Mouse (Mus musculus) liver, embryonic 12.5 days (tissue): Measurements from ENCODE around the gene Ppox. TPM values are rescaled to one million over a fixed set of nuclear protein-coding genes. Genes with fewer than 3 reads are reported as not detected.

Source experiments
- ATAC-seq: fragments of 200-750 bp; cut with Nextera tagmentation; 2 replicates; pipeline ENCODE4 v1.8.0; 2017; ENCODE audit warnings: moderate number of reproducible peaks, mild to moderate bottlenecking, moderate library complexity
- H3K27ac ChIP-seq: fragments of 300-500 bp; sonication (generic); 2 replicates; pipeline ENCODE4 v1.5.1; 2016; ENCODE audit warnings: mild to moderate bottlenecking
- H3K27me3 ChIP-seq: fragments of 300-500 bp; sonication (generic); replicated peaks from 2 replicates; pipeline ENCODE4 v1.6.1; 2016; ENCODE audit warnings: mild to moderate bottlenecking, moderate library complexity
- H3K36me3 ChIP-seq: fragments of 300-500 bp; sonication (generic); 2 replicates; pipeline ENCODE4 v1.6.1; 2016; ENCODE audit warnings: mild to moderate bottlenecking, moderate library complexity
- H3K4me1 ChIP-seq: fragments of 300-500 bp; sonication (generic); 2 replicates; pipeline ENCODE4 v1.6.1; 2016
- H3K4me2 ChIP-seq: fragments of 300-500 bp; sonication (generic); 2 replicates; pipeline ENCODE4 v1.6.1; 2016; ENCODE audit warnings: mild to moderate bottlenecking, moderate library complexity
- H3K4me3 ChIP-seq: fragments of 300-500 bp; sonication (generic); 2 replicates; pipeline ENCODE4 v1.5.1; 2016; ENCODE audit warnings: mild to moderate bottlenecking, moderate library complexity
- H3K9ac ChIP-seq: fragments of 300-500 bp; sonication (generic); 2 replicates; pipeline ENCODE4 v1.6.1; 2016; ENCODE audit warnings: mild to moderate bottlenecking, moderate library complexity
- H3K9me3 ChIP-seq: fragments of 300-500 bp; sonication (generic); replicated peaks from 2 replicates; pipeline ENCODE4 v1.6.1; 2016; ENCODE audit warnings: mild to moderate bottlenecking, moderate library complexity
- WGBS: fragments of 180-500 bp; shearing (Covaris S2); methylation state at CpG from one replicate; pipeline ENCODE4 v1.1.7; 2016; ENCODE audit not compliant: insufficient replicate concordance; 5-methylcytosine and 5-hydroxymethylcytosine counted together
- polyA plus RNA-seq: library from polyadenylated mRNA; unstranded; fragments of >200 nt; fragmentation: Nextera tagmentation; extraction: Ambion mirVana; gene quantifications from 2 replicates; pipeline ENCODE4 v1.2.1, GENCODE M21; 2016

Ppox gene
- polyA plus RNA-seq, 1 experiment from 2014 or later, result 199 TPM

- Histone ChIP-seq H3K4me3 (peak overlapping the region; percentile 37), H3K36me3 (peaks cover 46% of the 10 kb centered on the region), H3K27ac (peak overlapping the region; percentile 61), H3K27me3 (no peaks in the 10 kb centered on the region), H3K4me1 (peaks cover 60% of the 10 kb centered on the region), H3K9me3 (no peaks in the 10 kb centered on the region), H3K9ac (peak overlapping the region; percentile 40), H3K4me2 (peak overlapping the region; percentile 35)
- peak; percentile 67 for ATAC-seq
- 24% methylated on average over 12 of the region's 12 CpGs for WGBS
Observed at GRCm38 (mm10) chr1:171232800-171233730, 47.9 kb downstream of the Ppox start.

DNA sequence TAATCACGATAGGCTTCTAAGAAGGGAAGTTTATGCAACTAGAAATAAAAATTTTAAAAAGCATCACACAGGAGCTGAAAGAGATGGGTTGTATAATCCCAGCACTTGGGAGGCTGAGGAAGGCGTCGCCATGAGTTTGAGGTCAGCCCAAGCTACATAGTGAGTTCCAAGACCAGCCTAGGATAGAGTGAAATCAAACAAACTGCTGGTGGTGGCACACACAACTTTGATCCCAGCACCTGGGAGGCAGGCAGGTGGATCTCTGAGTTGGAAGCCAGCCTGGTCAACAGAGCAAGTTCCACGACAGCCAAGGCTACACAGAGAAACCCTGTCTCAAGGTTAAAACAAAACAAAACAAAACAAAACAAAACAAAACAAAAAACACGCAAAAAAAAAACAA, 48.6 kb downstream of the Ppox start:
- Histone ChIP-seq H3K27me3 (no peaks in the 10 kb centered on the region), H3K4me3 (0 out of 2 replicates have a peak overlapping the region, but pooled peaks have one; percentile 5), H3K9me3 (no peaks in the 10 kb centered on the region), H3K4me1 (peaks cover 54% of the 10 kb centered on the region), H3K4me2 (peak overlapping the region; percentile 35), H3K36me3 (peaks cover 39% of the 10 kb centered on the region), H3K27ac (peak overlapping the region; percentile 41; the same call in 1 of the 2 replicates), H3K9ac (no peak overlapping the region)
- no peak for ATAC-seq
- 50% methylated on average over 5 of the region's 5 CpGs for WGBS

DNA sequence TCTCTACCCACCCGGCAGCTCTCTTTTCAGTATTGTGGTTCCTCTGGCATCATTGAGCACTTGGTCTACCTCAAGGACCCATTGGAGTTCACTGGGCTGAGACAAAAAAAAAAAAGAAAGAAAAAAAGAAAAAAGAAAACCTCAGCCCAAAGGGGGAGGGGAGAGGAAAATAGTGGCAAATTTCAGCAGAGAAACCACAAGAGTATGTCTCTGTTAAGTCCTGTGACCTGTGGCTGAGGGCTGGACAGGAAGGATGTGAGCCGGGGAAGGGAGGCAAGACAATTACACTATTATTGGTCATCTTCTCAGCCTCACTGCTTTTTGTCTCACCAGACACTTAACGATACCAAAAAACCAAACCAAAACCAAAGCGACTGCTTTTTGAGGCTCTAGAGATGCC, 49.1 kb downstream of the Ppox start:
- Histone ChIP-seq H3K4me3 (0 out of 2 replicates have a peak overlapping the region, but pooled peaks have one; percentile 5), H3K27ac (0 out of 2 replicates have a peak overlapping the region, but pooled peaks have one; percentile 41)
- 25% methylated on average over 4 of the region's 4 CpGs for WGBS

GRCm38 (mm10) chr1:171230215-171230614, 50.8 kb downstream of the Ppox start:
- Histone ChIP-seq H3K4me3 (no peak overlapping the region), H3K36me3 (peaks cover 17% of the 10 kb centered on the region), H3K4me2 (no peak overlapping the region), H3K27me3 (no peaks in the 10 kb centered on the region), H3K27ac (no peak overlapping the region), H3K9ac (no peak overlapping the region), H3K9me3 (no peaks in the 10 kb centered on the region), H3K4me1 (peaks cover 50% of the 10 kb centered on the region)
- WGBS, result 71% methylated on average over 3 of the region's 3 CpGs
- no peak for ATAC-seq

More for the DNA sequence above, 49.1 kb downstream of the Ppox start:
- Histone ChIP-seq H3K4me2 (peak overlapping the region; percentile 35), H3K36me3 (peaks cover 34% of the 10 kb centered on the region), H3K27me3 (no peaks in the 10 kb centered on the region), H3K4me1 (peaks cover 54% of the 10 kb centered on the region), H3K9ac (no peak overlapping the region), H3K9me3 (no peaks in the 10 kb centered on the region)
- ATAC-seq, result no peak

DNA sequence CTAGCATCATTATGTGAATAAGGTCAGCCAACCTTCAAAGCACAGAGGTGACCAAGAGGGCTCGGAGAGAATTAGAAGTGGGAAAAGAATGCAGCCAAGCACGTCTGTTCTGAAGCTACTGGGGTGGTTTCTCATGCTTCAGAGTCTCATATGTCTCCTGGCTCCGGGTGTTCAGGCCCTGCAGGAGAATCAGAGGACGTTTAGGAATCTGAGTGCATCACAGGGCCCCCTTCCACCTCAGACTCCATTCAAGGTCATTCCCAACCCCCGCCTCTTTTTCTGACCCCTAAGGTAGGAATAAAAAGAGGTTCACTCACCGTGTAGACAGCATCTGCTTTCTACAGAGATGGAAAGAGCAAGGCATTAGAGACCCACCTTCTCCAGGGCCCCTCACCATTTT, 51.2 kb downstream of the Ppox start:
- H3K4me1 ChIP-seq, result peaks cover 45% of the 10 kb centered on the region
- no peaks in the 10 kb centered on the region for H3K9me3 ChIP-seq
- ATAC-seq, result no peak
- H3K27ac ChIP-seq, result no peak overlapping the region
- no peak overlapping the region for H3K4me3 ChIP-seq
- WGBS, result 69% methylated on average over 6 of the region's 6 CpGs
- H3K36me3 ChIP-seq, result peaks cover 13% of the 10 kb centered on the region
- H3K4me2 ChIP-seq, result no peak overlapping the region
- H3K27me3 ChIP-seq, result no peaks in the 10 kb centered on the region
- H3K9ac ChIP-seq, result no peak overlapping the region

- H3K4me3 ChIP-seq, result no peak overlapping the region
- no peak overlapping the region for H3K27ac ChIP-seq
- H3K9ac ChIP-seq, result no peak overlapping the region
- peaks cover 33% of the 10 kb centered on the region for H3K4me1 ChIP-seq
- H3K27me3 ChIP-seq, result no peaks in the 10 kb centered on the region
- H3K4me2 ChIP-seq, result no peak overlapping the region
- ATAC-seq, result no peak
- no peaks in the 10 kb centered on the region for H3K36me3 ChIP-seq
- whole genome bisulfite sequencing, result 55% methylated on average over 1 of the region's 1 CpGs
- H3K9me3 ChIP-seq, result no peaks in the 10 kb centered on the region
Observed at GRCm38 (mm10) chr1:171227879-171228278, 53.1 kb downstream of the Ppox start.

DNA sequence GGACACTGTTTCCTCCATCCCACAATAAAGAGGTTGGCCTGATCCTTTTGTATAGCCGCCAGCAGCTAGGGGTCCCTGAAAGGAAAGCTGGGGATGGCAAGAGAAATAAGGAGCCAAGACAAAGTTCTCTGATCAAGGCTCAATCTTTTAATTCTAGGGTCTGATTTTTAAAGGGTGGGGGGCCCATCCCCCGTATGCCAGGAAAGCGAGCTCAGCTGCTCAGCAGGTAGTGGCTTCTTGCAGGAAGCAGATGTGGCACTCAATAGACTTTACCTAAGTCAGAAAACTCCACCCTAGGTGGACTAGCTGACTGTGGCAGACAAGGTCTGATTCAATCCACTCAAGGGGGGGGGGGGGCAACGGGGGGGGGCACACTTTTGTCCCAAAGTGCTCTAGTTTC, 54.2 kb downstream of the Ppox start:
- H3K4me3 ChIP-seq, result no peak overlapping the region
- no peak for ATAC-seq

More for the DNA sequence above, 54.2 kb downstream of the Ppox start:
- Histone ChIP-seq H3K27ac (no peak overlapping the region), H3K36me3 (no peaks in the 10 kb centered on the region), H3K9ac (no peak overlapping the region), H3K9me3 (no peaks in the 10 kb centered on the region), H3K4me1 (peaks cover 27% of the 10 kb centered on the region), H3K27me3 (no peaks in the 10 kb centered on the region), H3K4me2 (peak overlapping the region; percentile 47; the same call in 1 of the 2 replicates)
- WGBS, result 52% methylated on average over 4 of the region's 4 CpGs

Other genes starting within 250 kb of the Ppox start
- 16.1 and 17.0 TPM in 2 replicates for gene Fcgr3, start 216.3 kb downstream of the Ppox start, polyA plus RNA-seq
- gene Cfap126, start 167.3 kb downstream of the Ppox start, polyA plus RNA-seq, result 2.1 and 2.3 TPM in 2 replicates
- gene Sdhc, start 130.6 kb downstream of the Ppox start, polyA plus RNA-seq, result 140 and 155 TPM in 2 replicates
- gene Mpz, start 130.5 kb downstream of the Ppox start, polyA plus RNA-seq, result 0.10 and 0.18 TPM in 2 replicates
- 1.1 and 1.2 TPM in 2 replicates for gene Pcp4l1, start 84.9 kb downstream of the Ppox start, polyA plus RNA-seq
- 0.23 and 0.36 TPM in 2 replicates for gene Nr1i3, start 67.2 kb downstream of the Ppox start, polyA plus RNA-seq
- gene Tomm40l, start 58.7 kb downstream of the Ppox start, polyA plus RNA-seq, result 20.7 and 21.9 TPM in 2 replicates
- 2,516 and 2,642 TPM in 2 replicates for gene Apoa2, start 56.1 kb downstream of the Ppox start, polyA plus RNA-seq
- gene Fcer1g, start 46.8 kb downstream of the Ppox start, polyA plus RNA-seq, result 55.8 and 60.7 TPM in 2 replicates
- gene Adamts4, start 30.8 kb downstream of the Ppox start, polyA plus RNA-seq, result 0.61 and 0.72 TPM in 2 replicates
- 160 and 167 TPM in 2 replicates for gene Ndufs2, start 29.8 kb downstream of the Ppox start, polyA plus RNA-seq
- gene B4galt3, start 10.9 kb downstream of the Ppox start, polyA plus RNA-seq, result 29.9 and 35.8 TPM in 2 replicates
- gene Usp21, start 6.8 kb upstream of the Ppox start, polyA plus RNA-seq, result 36.2 and 38.6 TPM in 2 replicates
- 55.9 and 58.3 TPM in 2 replicates for gene Ufc1, start 13.8 kb upstream of the Ppox start, polyA plus RNA-seq
- gene Dedd, start 48.0 kb upstream of the Ppox start, polyA plus RNA-seq, result 24.9 and 26.1 TPM in 2 replicates
- 22.8 and 25.3 TPM in 2 replicates for gene Nit1, start 64.5 kb upstream of the Ppox start, polyA plus RNA-seq
- 74.3 and 76.1 TPM in 2 replicates for gene Pfdn2, start 64.5 kb upstream of the Ppox start, polyA plus RNA-seq
- gene Klhdc9, start 79.6 kb upstream of the Ppox start, polyA plus RNA-seq, result 0.35 and 0.46 TPM in 2 replicates
- gene Nectin4, start 88.9 kb upstream of the Ppox start, polyA plus RNA-seq, result 0.06 and 0.13 TPM in 2 replicates
- gene Arhgap30, start 107.8 kb upstream of the Ppox start, polyA plus RNA-seq, result 4.7 and 5.3 TPM in 2 replicates
- gene Usf1, start 130.1 kb upstream of the Ppox start, polyA plus RNA-seq, result 27.5 and 28.7 TPM in 2 replicates
- gene Tstd1, start 137.7 kb upstream of the Ppox start, polyA plus RNA-seq, result 3.1 TPM in 2 replicates
- gene F11r, start 156.3 kb upstream of the Ppox start, polyA plus RNA-seq, result 28.2 and 28.9 TPM in 2 replicates
- 4.2 and 4.8 TPM in 2 replicates for gene Alyref2, start 222.3 kb upstream of the Ppox start, polyA plus RNA-seq